Mouse (Mus musculus) hindbrain, embryonic 16.5 days (tissue): Measurements from ENCODE around the gene Rab31. TPM values are rescaled to one million over a fixed set of nuclear protein-coding genes. Genes with fewer than 3 reads are reported as not detected.
"Not testable (repeated sequence)": the region's sequence is repeated elsewhere in the genome, so short reads cannot be mapped to it uniquely, and the experiment has no call there.

ENCODE experiments used
- ATAC-seq: fragments of 200-750 bp; cut with Nextera tagmentation; 2 replicates; pipeline ENCODE4 v1.8.0; 2017; ENCODE audit warnings: moderate TSS enrichment, moderate library complexity
- H3K27ac ChIP-seq: fragments of 300-500 bp; sonication (generic); 2 replicates; pipeline ENCODE4 v1.5.1; 2014; ENCODE audit warnings: low read depth, mild to moderate bottlenecking, control low read depth, low read length, moderate library complexity
- H3K27me3 ChIP-seq: fragments of 300-500 bp; sonication (generic); replicated peaks from 2 replicates; pipeline ENCODE4 v1.6.1; 2014; ENCODE audit warnings: low read length; ENCODE audit not compliant: control insufficient read depth, insufficient read depth
- H3K36me3 ChIP-seq: fragments of 300-500 bp; sonication (generic); 2 replicates; pipeline ENCODE4 v1.6.1; 2014; ENCODE audit warnings: mild to moderate bottlenecking, low read length, moderate library complexity, mixed read lengths; ENCODE audit not compliant: control insufficient read depth, insufficient read depth
- H3K4me1 ChIP-seq: fragments of 300-500 bp; sonication (generic); 2 replicates; pipeline ENCODE4 v1.6.1; 2014; ENCODE audit warnings: low read depth, low read length; ENCODE audit not compliant: control insufficient read depth, insufficient read depth
- H3K4me2 ChIP-seq: fragments of 300-500 bp; sonication (generic); 2 replicates; pipeline ENCODE4 v1.6.1; 2014; ENCODE audit warnings: mild to moderate bottlenecking, low read length, control low read depth, moderate library complexity
- H3K4me3 ChIP-seq: fragments of 300-500 bp; sonication (generic); 2 replicates; pipeline ENCODE4 v1.5.1; 2014; ENCODE audit warnings: mild to moderate bottlenecking, low read length, control low read depth, moderate library complexity
- H3K9ac ChIP-seq: fragments of 300-500 bp; sonication (generic); 2 replicates; pipeline ENCODE4 v1.6.1; 2014; ENCODE audit warnings: low read depth, mild to moderate bottlenecking, control low read depth, low read length, moderate library complexity
- H3K9me3 ChIP-seq: fragments of 300-500 bp; sonication (generic); 2 replicates; pipeline ENCODE4 v1.6.1; 2014; ENCODE audit warnings: mild to moderate bottlenecking, low read length, moderate library complexity; ENCODE audit not compliant: control insufficient read depth
- WGBS: fragments of 180-500 bp; shearing (Covaris S2); extraction: QIAGEN DNeasy Blood & Tissue Kit; methylation state at CpG from one replicate; pipeline ENCODE4 v1.1.7; 2014; 5-methylcytosine and 5-hydroxymethylcytosine counted together
- polyA plus RNA-seq: library from polyadenylated mRNA; unstranded; fragments of >200 nt; fragmentation: Nextera tagmentation; extraction: Ambion mirVana; gene quantifications from 2 replicates; pipeline ENCODE4 v1.2.1, GENCODE M21; 2015

Gene Rab31
- polyA plus RNA-seq, 1 experiment from 2014 or later: 70.0 TPM

- no peak overlapping the region for H3K4me2 ChIP-seq
- peaks cover 13% of the 10 kb centered on the region for H3K4me1 ChIP-seq
- no peaks in the 10 kb centered on the region for H3K27me3 ChIP-seq
- 0 out of 2 replicates have a peak overlapping the region, but pooled peaks have one; percentile 2 for H3K9ac ChIP-seq
- peak overlapping the region; percentile 6; the same call in 1 of the 2 replicates for H3K27ac ChIP-seq
- no peaks in the 10 kb centered on the region for H3K36me3 ChIP-seq
- H3K9me3 ChIP-seq: no peaks in the 10 kb centered on the region
- peak; percentile 66 for ATAC-seq
- WGBS: 22% methylated on average over 5 of the region's 5 CpGs
- H3K4me3 ChIP-seq: no peak overlapping the region
These were observed 130.0 kb downstream of the Rab31 start for GRCm38 (mm10) chr17:65642578-65642991.

DNA sequence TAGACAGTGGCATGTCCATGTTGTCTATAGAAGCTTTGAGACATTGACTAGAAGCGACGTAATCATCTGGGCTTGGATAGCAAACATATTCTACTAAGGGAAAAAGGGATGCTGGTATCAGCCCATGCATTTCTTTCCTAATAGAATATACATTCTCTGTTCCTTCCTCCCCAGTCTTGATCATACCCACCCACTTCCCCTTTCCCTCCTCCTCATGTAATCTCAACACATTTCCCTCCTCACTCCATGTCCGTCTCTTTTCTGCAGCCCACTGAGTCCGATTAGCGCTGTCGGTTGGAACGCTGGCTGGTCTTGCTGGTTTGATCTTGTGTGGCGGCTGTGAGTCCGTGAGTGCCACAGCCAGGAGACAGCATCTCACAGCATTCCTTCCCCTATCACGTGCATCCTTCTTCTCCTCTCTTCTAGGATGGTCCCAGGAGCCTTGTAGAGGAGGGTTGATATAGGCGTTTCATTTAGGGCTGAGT lies 130.8 kb downstream of the Rab31 start, which contains the start of gene Txndc2:
Gene Txndc2 (minus strand): TSS at position 435 of the 485 bp plus-strand sequence.
- 87% methylated on average over 11 of the region's 11 CpGs for WGBS
- no peaks in the 10 kb centered on the region for H3K9me3 ChIP-seq
- H3K9ac ChIP-seq: 0 out of 2 replicates have a peak within 1 kb of the TSS, but pooled peaks have one; percentile 2
- H3K27me3 ChIP-seq: no peaks in the 10 kb centered on the region
- H3K27ac ChIP-seq: peak within 1 kb of the TSS; percentile 6; the same call in 1 of the 2 replicates
- peaks cover 13% of the 10 kb centered on the region for H3K4me1 ChIP-seq
- H3K4me2 ChIP-seq: no peak within 1 kb of the TSS
- H3K4me3 ChIP-seq: no peak within 1 kb of the TSS
- H3K36me3 ChIP-seq: no peaks in the 10 kb centered on the region
- ATAC-seq: no peak

DNA sequence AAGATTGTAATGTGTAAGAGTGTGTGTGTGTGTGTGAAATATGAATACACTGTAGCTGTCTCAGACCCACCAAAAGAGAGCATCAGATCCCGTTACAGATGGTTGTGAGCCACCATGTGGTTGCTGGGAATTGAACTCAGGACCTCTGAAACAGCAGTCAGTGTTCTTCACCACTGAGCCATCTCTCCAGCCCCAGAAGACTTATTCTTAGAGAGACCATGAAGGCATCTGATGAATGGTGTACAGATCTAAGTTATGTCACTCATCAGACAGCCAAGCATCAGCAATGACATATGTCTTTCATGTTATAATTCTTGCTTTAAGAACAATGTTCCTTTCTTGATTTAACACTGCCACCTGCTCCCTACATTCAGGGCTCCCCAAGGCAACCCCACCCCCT lies 133.4 kb downstream of the Rab31 start:
- Histone ChIP-seq H3K4me2 (no peak overlapping the region), H3K4me1 (peaks cover 13% of the 10 kb centered on the region), H3K9me3 (no peaks in the 10 kb centered on the region), H3K27me3 (no peaks in the 10 kb centered on the region), H3K9ac (no peak overlapping the region), H3K4me3 (no peak overlapping the region), H3K27ac (no peak overlapping the region), H3K36me3 (no peaks in the 10 kb centered on the region)
- whole genome bisulfite sequencing: 95% methylated on average over 1 of the region's 1 CpGs
- ATAC-seq: no peak

DNA sequence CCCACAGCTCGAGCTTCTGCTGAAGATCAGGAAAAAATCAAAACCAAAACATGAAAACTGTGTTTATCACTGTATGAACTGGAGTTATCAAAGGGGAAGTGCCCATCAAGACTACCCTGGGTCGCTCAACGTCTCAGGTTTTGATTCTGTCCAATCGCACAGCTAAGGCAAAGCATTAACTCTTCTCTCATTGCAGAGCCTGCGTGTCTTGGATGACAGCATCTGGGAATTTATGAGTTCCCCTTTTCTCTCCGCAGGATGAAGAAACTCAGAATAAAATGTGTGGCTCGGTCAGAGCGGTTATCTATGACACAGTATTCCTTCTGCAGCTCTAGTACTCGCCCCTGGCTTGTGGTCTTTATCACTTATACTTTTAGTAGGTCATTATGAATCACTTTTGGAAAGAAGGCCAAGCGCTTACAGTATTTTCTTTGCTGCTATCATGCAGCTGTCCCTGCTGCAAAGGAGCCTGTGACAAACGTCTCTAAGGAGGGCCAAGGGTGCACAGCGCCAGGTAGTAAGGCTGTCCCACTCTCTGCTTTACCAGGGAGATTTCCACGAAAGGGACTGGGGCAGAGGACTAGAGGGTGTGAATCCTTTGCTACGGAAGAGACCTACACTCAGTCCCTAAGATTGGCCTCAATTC lies 136.7 kb downstream of the Rab31 start:
- ATAC-seq: no peak
- Histone ChIP-seq H3K9ac (no peak overlapping the region), H3K9me3 (no peaks in the 10 kb centered on the region), H3K4me3 (no peak overlapping the region), H3K4me2 (no peak overlapping the region), H3K36me3 (no peaks in the 10 kb centered on the region), H3K27ac (no peak overlapping the region), H3K27me3 (no peaks in the 10 kb centered on the region), H3K4me1 (no peaks in the 10 kb centered on the region)
- 87% methylated on average over 14 of the region's 14 CpGs for WGBS

DNA sequence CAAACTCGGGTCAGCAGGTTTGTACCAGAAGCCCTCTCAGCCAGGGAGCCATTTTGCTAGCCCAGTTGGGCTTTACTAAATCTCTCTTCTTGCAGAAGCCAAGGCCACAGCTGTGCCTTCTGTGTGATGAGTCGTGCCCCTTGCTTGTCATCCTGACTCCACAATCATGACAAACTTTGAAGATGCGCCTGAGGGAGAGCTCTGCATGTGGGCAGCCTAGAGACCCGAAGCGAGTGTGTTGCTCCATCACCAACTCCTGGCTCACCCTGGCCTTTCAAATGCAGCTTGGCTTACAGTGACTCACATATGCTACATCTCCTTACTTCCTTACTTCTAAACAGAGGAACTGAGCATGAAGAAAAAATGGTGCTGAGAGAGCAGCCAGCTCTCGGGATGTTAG lies 142.6 kb downstream of the Rab31 start:
- no peak overlapping the region for H3K4me2 ChIP-seq
- H3K9me3 ChIP-seq: no peaks in the 10 kb centered on the region
- H3K9ac ChIP-seq: no peak overlapping the region
- 81% methylated on average over 6 of the region's 6 CpGs for WGBS
- no peak for ATAC-seq
- H3K36me3 ChIP-seq: no peaks in the 10 kb centered on the region
- H3K4me3 ChIP-seq: no peak overlapping the region
- no peaks in the 10 kb centered on the region for H3K27me3 ChIP-seq
- no peaks in the 10 kb centered on the region for H3K4me1 ChIP-seq
- H3K27ac ChIP-seq: no peak overlapping the region

- H3K4me3 ChIP-seq, H3K27ac ChIP-seq, ATAC-seq, H3K4me2 ChIP-seq, H3K27me3 ChIP-seq, H3K9me3 ChIP-seq, H3K36me3 ChIP-seq, H3K9ac ChIP-seq, H3K4me1 ChIP-seq: not testable (repeated sequence)
- WGBS: 89% methylated on average over 13 of the region's 13 CpGs
These were observed 143.6 kb downstream of the Rab31 start for GRCm38 (mm10) chr17:65628823-65629532.

- no peak overlapping the region for H3K4me2 ChIP-seq
- H3K36me3 ChIP-seq: no peaks in the 10 kb centered on the region
- no peak overlapping the region for H3K9ac ChIP-seq
- no peak overlapping the region for H3K4me3 ChIP-seq
- no peaks in the 10 kb centered on the region for H3K27me3 ChIP-seq
- no peak for ATAC-seq
- H3K4me1 ChIP-seq: no peaks in the 10 kb centered on the region
- H3K9me3 ChIP-seq: no peaks in the 10 kb centered on the region
- no peak overlapping the region for H3K27ac ChIP-seq
- 97% methylated on average over 6 of the region's 6 CpGs for WGBS
These were observed 146.3 kb downstream of the Rab31 start for GRCm38 (mm10) chr17:65626301-65626700.

DNA sequence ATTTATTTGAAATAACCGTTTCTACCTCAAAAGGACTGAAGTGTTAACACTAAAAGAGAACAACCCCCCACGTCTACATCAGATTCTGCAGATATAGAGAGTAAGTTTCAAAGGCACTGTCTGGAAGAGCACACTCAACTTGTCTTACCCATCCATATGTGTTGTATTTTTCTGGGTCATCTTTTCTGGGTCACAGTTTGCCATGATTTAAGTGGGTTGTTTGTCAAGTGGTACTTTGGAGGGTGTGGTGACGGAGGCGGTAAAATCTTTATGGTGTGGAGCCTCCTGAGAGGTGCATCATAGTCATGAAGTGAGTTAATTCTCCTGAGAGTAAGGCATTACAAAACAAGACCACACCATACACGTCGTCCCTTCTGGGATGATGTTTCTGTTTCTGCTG lies 147.0 kb downstream of the Rab31 start:
- H3K27ac ChIP-seq: no peak overlapping the region
- no peak overlapping the region for H3K4me2 ChIP-seq
- ATAC-seq: no peak
- H3K36me3 ChIP-seq: no peaks in the 10 kb centered on the region
- no peak overlapping the region for H3K9ac ChIP-seq
- H3K4me1 ChIP-seq: no peaks in the 10 kb centered on the region
- H3K27me3 ChIP-seq: no peaks in the 10 kb centered on the region
- 92% methylated on average over 6 of the region's 6 CpGs for WGBS
- no peaks in the 10 kb centered on the region for H3K9me3 ChIP-seq
- H3K4me3 ChIP-seq: no peak overlapping the region

DNA sequence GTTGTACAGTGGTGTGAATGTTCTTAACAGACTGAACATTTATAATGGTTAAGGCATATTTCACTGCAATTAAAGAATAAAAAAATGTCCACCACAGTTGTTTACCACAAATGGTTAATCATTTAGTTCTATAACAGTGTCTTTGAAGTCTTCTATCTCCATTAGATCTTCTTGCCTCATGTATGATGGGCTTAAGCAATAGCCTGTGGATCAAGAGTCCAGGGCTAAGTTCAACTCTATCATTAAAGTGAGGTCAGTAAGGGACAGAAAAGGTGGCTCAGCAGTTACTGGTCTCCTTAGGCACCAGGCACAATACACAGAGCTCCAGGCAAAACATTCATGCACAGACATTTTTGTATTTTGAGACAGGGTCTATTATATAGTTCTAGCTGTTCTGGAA lies 149.4 kb downstream of the Rab31 start:
- ATAC-seq: no peak

More for the DNA sequence above, 149.4 kb downstream of the Rab31 start:
- no peak overlapping the region for H3K4me2 ChIP-seq
- no peak overlapping the region for H3K9ac ChIP-seq
- H3K27me3 ChIP-seq: no peaks in the 10 kb centered on the region
- H3K9me3 ChIP-seq: no peaks in the 10 kb centered on the region
- H3K4me1 ChIP-seq: no peaks in the 10 kb centered on the region
- no peak overlapping the region for H3K27ac ChIP-seq
- no peak overlapping the region for H3K4me3 ChIP-seq
- no peaks in the 10 kb centered on the region for H3K36me3 ChIP-seq
